Mouse (Mus musculus) liver, postnatal 0 days (tissue): ENCODE measurements around the gene Cdk18.

Experiments used
- CTCF ChIP-seq: sonication (generic); IDR thresholded peaks from 2 replicates; pipeline ENCODE4 v1.5.1; 2016; ENCODE audit warnings: antibody characterized with exemption, low read depth
- EP300 ChIP-seq: IDR thresholded peaks from 2 replicates; pipeline ENCODE4 v1.6.1; 2016; ENCODE audit warnings: antibody characterized with exemption, low read depth, mild to moderate bottlenecking

- TF ChIP-seq CTCF (no peak), EP300 (peak; percentile 46; the same call in 1 of the 2 replicates)
Observed at GRCm38 (mm10) chr1:132101953-132102697, 37.4 kb downstream of the Cdk18 start.
